Mouse (Mus musculus): ENCODE measurements around the gene Fam78a.

DNA sequence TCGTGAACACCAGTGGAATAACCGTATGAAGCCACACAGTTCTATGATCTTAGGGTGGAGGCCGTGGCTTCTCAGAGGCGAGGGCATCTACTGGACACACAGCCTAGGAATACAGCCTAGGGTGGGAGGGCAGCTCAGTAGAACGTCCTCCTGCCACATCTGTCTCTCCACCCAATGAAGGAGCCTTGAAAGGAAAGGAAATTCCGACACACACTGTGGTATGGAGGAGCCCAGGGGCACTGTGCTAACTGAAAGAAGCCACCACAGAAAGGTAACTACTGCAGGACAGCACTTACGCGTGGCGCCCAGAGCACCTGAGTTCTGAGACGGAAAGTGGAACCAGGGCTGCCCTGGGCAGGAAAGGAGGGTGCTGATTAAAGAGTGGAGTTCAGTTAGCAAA, 13.9 kb downstream of the Fam78a start:
- TF ChIP-seq CTCF (IDR thresholded peaks at IDR 0.05; ENCODE audit: low read depth, low read length) (no peak), EP300 (IDR thresholded peaks at IDR 0.05; ENCODE audit: insufficient read depth, low read depth, low read length) (no peak), POLR2A (IDR thresholded peaks at IDR 0.05; ENCODE audit: insufficient read depth, low read length) (no peak)

All from ES-Bruce4 (cell line).